Comparison of ENCODE assay signal across 9 mouse cellular contexts in genomic region chr5:66861232-66862035, GRCm38 (mm10).
DNase-seq lines count a peak whose midpoint lies in the region; ATAC-seq and TF ChIP-seq lines count a peak whose summit lies in the region.
"Had no signal": no experiment of that assay in that cellular context is flagged by ENCODE, and none has a peak within 500 bp of the region (broad histone marks: within the 10 kb centered on the region; RNA-seq: fewer than 3 reads in every experiment).

No protein-coding gene starts in this region.

- DNase-seq in limb, embryonic 14.5 days (ENCODE audit: low spot score): peak; percentile 35
- DNase-seq in limb, embryonic 10.5 days (ENCODE audit: low spot score): no peak
- peak; percentile 58 for DNase-seq in lung, embryonic 14.5 days
- DNase-seq in retina, postnatal 7 days (ENCODE audit: low read depth, low spot score): peak; percentile 33
- no peak for DNase-seq in thymus, postnatal 10 days (ENCODE audit: low spot score in 2 of 2)

- H3K4me1 ChIP-seq in limb, embryonic 14.5 days (ENCODE audit: control insufficient read depth, insufficient read depth, low read length): peaks cover 16% of the 10 kb centered on the region
- H3K4me1 ChIP-seq in limb, embryonic 10.5 days: peaks cover 13% of the 10 kb centered on the region; the same call in 1 of the 2 replicates
- H3K4me1 ChIP-seq in heart, embryonic 13.5 days: peaks cover 39% of the 10 kb centered on the region
- H3K4me1 ChIP-seq in lung, embryonic 14.5 days (ENCODE audit: insufficient read depth): peaks cover 23% of the 10 kb centered on the region

- no peaks in the 10 kb centered on the region for H3K27me3 ChIP-seq in limb, embryonic 14.5 days (ENCODE audit: control insufficient read depth, insufficient read depth, low read length)
- no peaks in the 10 kb centered on the region for H3K27me3 ChIP-seq in limb, embryonic 10.5 days (ENCODE audit: low read depth, poor library complexity, severe bottlenecking)
- H3K27me3 ChIP-seq in heart, embryonic 13.5 days (replicated peaks): no peaks in the 10 kb centered on the region
- no peaks in the 10 kb centered on the region for H3K27me3 ChIP-seq in lung, embryonic 14.5 days (ENCODE audit: insufficient read depth, low read length)
- H3K27me3 ChIP-seq: limb, embryonic 12.5 days; Patski had no signal

- no peak overlapping the region for H3K27ac ChIP-seq in limb, embryonic 14.5 days (replicated peaks; ENCODE audit: low read depth, low read length)
- no peak overlapping the region for H3K27ac ChIP-seq in limb, embryonic 10.5 days
- peak overlapping the region; percentile 15; the same call in 1 of the 2 replicates for H3K27ac ChIP-seq in heart, embryonic 13.5 days (replicated peaks)
- H3K27ac ChIP-seq in lung, embryonic 14.5 days (ENCODE audit: low read depth): peak overlapping the region; percentile 66
- H3K27ac ChIP-seq: limb, embryonic 12.5 days had no signal

- no peak for ATAC-seq in limb, embryonic 14.5 days (ENCODE audit: low FRiP score, low read depth)
- ATAC-seq in heart, embryonic 13.5 days (ENCODE audit: extremely low read depth, insufficient number of reproducible peaks, low FRiP score, low TSS enrichment): no peak
- ATAC-seq in lung, embryonic 14.5 days (ENCODE audit: insufficient read depth): peak; percentile 33
- no peak for ATAC-seq in erythroid progenitor cell, adult 5-6 weeks (replicated peaks; ENCODE audit: low FRiP score, poor library complexity, severe bottlenecking)

- no peak for TF ChIP-seq POLR2A in limb, embryonic 14.5 days (IDR thresholded peaks at IDR 0.05; ENCODE audit: borderline replicate concordance, extremely low read depth, insufficient read depth, insufficient read length)

- TF ChIP-seq CTCF in lung, embryonic 14.5 days (IDR thresholded peaks at IDR 0.05; ENCODE audit: low read depth): no peak

- no peaks in the 10 kb centered on the region for H3K9me3 ChIP-seq in limb, embryonic 14.5 days (ENCODE audit: control insufficient read depth, low read length)
- H3K9me3 ChIP-seq in limb, embryonic 10.5 days (replicated peaks): no peaks in the 10 kb centered on the region
- no peaks in the 10 kb centered on the region for H3K9me3 ChIP-seq in heart, embryonic 13.5 days
- no peaks in the 10 kb centered on the region for H3K9me3 ChIP-seq in lung, embryonic 14.5 days (ENCODE audit: low read depth, low read length)
- H3K9me3 ChIP-seq: limb, embryonic 12.5 days had no signal

- H3K9ac ChIP-seq in limb, embryonic 14.5 days (ENCODE audit: low read depth, low read length, severe bottlenecking): no peak overlapping the region
- peak overlapping the region; percentile 50; the same call in 1 of the 2 replicates for H3K9ac ChIP-seq in heart, embryonic 13.5 days
- no peak overlapping the region for H3K9ac ChIP-seq in lung, embryonic 14.5 days
- H3K9ac ChIP-seq: limb, embryonic 12.5 days had no signal

- WGBS in limb, embryonic 14.5 days: 43% methylated on average over 17 of the region's 17 CpGs
- 78% methylated on average over 17 of the region's 17 CpGs for WGBS in limb, embryonic 10.5 days
- 36% methylated on average over 17 of the region's 17 CpGs for WGBS in heart, embryonic 13.5 days
- WGBS in lung, embryonic 14.5 days: 31% methylated on average over 17 of the region's 17 CpGs

- H3K4me3 ChIP-seq in limb, embryonic 14.5 days (replicated peaks; ENCODE audit: low read length): no peak overlapping the region
- H3K4me3 ChIP-seq in limb, embryonic 10.5 days: no peak overlapping the region
- H3K4me3 ChIP-seq in heart, embryonic 13.5 days: no peak overlapping the region; the same call in 1 of the 2 replicates
- no peak overlapping the region for H3K4me3 ChIP-seq in lung, embryonic 14.5 days (ENCODE audit: low read depth, low read length)
- H3K4me3 ChIP-seq: limb, embryonic 12.5 days had no signal

- no peak overlapping the region for H3K4me2 ChIP-seq in limb, embryonic 14.5 days (replicated peaks; ENCODE audit: low read depth, low read length, severe bottlenecking)
- H3K4me2 ChIP-seq in heart, embryonic 13.5 days: peak overlapping the region; percentile 39
- H3K4me2 ChIP-seq in lung, embryonic 14.5 days: no peak overlapping the region; the same call in 1 of the 2 replicates
- H3K4me2 ChIP-seq: limb, embryonic 12.5 days had no signal

- no peaks in the 10 kb centered on the region for H3K36me3 ChIP-seq in limb, embryonic 14.5 days (ENCODE audit: control insufficient read depth, insufficient read depth, low read length)
- H3K36me3 ChIP-seq in limb, embryonic 10.5 days: 0 out of 2 replicates have a peak, but pooled peaks cover 3% of the 10 kb centered on the region
- H3K36me3 ChIP-seq in heart, embryonic 13.5 days: no peaks in the 10 kb centered on the region
- no peaks in the 10 kb centered on the region for H3K36me3 ChIP-seq in lung, embryonic 14.5 days (ENCODE audit: insufficient read depth)
- H3K36me3 ChIP-seq: limb, embryonic 12.5 days had no signal

Comparison
In these comparisons a context has a peak if more than half of its experiments do, and no peak if none do; other contexts are left out.
1. DNase-seq: peak in limb, embryonic 14.5 days (single experiment), lung, embryonic 14.5 days (single experiment) and retina, postnatal 7 days (single experiment); none in limb, embryonic 10.5 days (single experiment) and thymus, postnatal 10 days (0 of 2).
2. H3K27ac ChIP-seq: peak in heart, embryonic 13.5 days (single experiment) and lung, embryonic 14.5 days (single experiment); none in limb, embryonic 14.5 days (single experiment) and limb, embryonic 10.5 days (single experiment).